Mouse (Mus musculus) heart, adult 11 months (tissue): Measurements from ENCODE around the gene Zfp652.

Source experiments
- DNase-seq: peaks from one replicate; pipeline ENCODE4 v3.0.0; 2022

Zfp652 gene

DNA sequence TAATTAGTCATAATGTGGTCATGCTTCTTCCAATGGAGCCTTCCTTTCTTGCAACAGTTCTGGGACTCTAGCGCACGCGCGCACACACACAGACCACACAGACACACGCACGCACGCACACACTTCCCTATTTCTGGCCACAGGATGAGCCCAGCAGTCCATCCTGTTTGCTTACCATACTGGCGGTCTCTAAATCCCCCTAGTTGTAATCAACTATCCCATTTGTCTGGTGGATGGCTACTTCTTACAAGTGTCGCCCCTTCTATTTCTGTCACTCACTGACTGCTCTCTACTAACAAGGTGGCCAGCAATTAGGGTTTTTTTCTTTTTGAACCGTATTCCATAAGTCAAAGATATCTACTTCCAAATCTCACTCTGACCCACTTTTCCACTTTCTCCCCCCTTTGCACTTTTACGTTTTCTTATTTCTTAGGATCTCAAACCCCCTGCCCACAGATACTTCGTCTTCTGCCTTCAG lies 349 bp upstream of the Zfp652 start:
- peak; percentile 94 for DNase-seq

DNA sequence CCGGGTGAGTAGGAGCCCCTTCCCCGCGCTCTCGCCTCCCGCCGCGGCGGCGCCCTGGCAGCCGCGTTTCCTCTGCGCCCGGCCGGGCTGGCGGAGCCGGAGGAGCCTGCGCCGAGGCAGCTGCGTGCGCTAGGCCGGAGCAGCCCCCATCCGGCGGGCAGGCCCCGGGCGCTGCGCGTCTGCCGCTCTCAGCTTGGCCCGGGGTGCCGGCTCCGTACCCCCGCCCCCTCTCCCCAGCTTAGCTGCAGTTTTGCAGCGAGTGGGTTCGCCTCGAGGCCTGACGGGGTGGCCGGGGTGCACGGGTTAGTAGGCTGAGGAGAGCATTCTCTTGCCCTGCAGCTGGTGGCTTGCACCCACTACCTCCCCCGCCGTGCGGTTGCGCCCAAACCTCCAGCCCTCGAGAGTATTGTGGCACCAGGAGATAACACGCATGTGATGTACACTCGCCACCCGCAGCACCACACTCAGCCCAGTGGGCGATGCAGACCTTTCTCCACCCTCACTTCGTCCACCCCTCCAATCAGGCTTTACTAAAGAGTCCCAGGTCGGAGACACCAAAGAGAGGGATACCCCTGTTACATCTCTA lies 845 bp downstream of the Zfp652 start:
- peak; percentile 96 for DNase-seq

GRCm38 (mm10) chr11:95713811-95714241 lies 1.4 kb downstream of the Zfp652 start:
- DNase-seq: peak; percentile 90

GRCm38 (mm10) chr11:95714411-95714810 lies 1.9 kb downstream of the Zfp652 start:
- peak; percentile 80 for DNase-seq

DNA sequence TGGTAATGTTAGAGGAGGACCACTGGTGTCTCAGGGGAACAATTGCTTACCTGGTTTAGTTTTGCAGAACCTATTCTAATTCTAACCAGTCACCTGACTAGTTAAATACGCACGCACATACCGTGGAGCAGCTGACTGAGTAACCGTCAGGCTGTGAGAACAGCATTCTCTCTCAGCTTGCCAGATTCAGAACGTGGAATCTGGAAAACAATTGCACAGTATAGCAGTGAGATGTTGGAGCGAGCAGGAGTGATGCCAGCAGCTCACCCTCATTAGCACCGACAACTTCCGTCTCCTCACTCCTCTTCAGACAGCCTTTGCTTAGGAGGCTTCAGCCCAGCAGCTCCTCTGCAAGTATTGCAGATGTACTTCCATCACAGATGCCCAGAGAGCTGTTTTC lies 3.7 kb downstream of the Zfp652 start:
- DNase-seq: peak; percentile 62

- peak; percentile 57 for DNase-seq
Measured at GRCm38 (mm10) chr11:95719356-95719755, 6.9 kb downstream of the Zfp652 start.

DNA sequence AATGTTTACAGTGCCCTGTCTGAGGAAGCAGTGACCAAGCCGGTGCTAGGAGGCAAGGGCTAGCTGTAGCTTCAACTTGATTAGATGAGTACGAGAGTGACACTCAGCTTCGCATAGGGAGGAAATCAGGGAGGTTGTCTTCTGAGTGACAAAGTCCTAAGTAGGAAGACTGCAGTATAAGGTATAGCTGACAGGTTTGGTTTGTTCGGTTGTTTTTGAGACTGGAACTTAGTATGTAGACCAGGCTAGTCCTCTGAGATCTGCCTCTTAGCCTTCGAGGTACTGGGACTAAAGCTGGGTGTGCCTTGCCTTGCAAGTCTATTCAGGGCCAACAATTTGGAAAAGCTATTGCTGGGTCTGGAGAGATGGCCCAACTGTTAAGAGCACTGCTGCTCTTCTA lies 10.8 kb downstream of the Zfp652 start, which contains the start of gene B130006D01Rik:
Gene B130006D01Rik (plus strand): TSS at position 301 of the 400 bp plus-strand sequence.
- no peak for DNase-seq

DNA sequence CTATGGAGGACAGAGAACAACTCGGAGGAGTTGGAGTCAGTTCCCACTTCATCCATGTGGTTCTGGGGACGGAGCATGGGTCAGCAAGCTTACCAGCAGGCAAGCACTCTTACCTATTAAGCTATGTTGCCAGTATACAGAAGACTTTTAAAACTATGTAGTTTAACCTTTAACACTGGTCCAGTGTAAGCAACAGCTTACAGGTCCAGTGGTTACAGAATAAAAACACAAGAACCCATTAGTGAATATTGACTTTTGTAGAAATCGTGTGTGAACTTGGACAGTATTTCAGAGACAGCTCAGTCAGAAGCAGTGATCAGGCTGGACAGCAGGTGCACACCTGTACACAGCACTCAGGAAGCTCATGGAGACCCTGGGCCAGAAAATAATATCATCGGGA lies 12.0 kb downstream of the Zfp652 start:
- peak; percentile 83 for DNase-seq

GRCm38 (mm10) chr11:95726156-95726555 lies 13.7 kb downstream of the Zfp652 start:
- DNase-seq: peak; percentile 67

DNA sequence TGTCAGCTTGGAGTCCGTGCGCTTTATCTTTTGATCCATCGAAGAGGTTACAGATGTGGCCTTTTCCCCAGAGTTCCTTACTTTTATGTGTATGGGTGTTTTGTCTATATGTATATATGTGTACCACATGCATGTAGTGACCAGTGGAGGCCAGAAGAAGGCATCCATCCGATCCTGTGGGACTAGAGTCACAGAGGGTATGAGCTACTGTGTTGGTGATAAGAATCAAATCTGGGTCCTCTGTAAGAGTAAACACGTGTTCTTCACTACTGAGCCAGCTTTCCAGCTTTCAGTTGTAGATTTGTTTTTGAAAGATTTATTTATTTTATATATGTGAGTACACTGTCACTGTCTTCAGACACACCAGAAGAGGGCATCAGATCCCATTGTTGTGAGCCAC lies 15.5 kb downstream of the Zfp652 start:
- DNase-seq: peak; percentile 79

- peak; percentile 84 for DNase-seq
Measured at GRCm38 (mm10) chr11:95728916-95729907, 16.7 kb downstream of the Zfp652 start.

GRCm38 (mm10) chr11:95734485-95734884 lies 22.0 kb downstream of the Zfp652 start:
- no peak for DNase-seq

- DNase-seq: peak; percentile 92
Measured at GRCm38 (mm10) chr11:95737811-95738210, 25.3 kb downstream of the Zfp652 start.

- DNase-seq: peak; percentile 49
Measured at GRCm38 (mm10) chr11:95744521-95744920, 32.0 kb downstream of the Zfp652 start.

DNA sequence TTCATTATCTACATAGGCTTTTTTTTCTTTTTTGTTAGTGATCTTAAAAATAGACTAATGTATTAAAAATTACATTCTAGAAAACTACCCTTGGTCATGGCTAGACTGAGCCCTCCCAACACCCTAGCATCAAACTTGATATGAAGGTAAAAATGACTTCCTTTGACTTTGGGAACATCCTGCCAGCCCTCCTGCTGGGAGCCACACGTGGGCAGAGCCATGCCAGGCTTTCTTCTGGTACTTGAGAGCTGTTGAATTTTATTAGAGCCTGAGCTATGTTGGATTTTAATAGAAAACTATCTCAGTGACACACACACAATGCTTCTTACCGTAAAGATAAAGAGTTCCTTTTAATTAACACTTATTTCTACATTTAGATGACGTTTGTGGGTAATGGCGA lies 34.3 kb downstream of the Zfp652 start:
- peak; percentile 45 for DNase-seq

DNA sequence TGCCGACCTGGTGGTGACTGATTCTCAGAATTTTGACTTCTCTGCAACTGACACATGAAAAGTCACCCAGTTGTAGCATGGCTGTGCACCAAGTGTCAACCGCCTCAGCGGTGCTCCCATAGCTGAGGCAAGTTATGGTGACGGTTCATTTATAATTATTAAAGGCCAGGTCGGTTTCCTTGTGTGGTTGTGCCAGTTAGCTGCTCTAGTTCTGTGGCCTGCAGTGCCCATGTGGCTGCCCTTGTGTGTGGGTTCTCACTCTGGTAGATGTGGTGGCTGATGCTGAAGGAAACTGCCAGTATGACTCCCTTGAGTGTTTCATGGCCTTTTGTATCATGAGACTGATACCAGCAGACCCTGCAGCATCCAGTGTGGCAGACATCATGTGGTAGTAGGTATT lies 35.9 kb downstream of the Zfp652 start:
- peak; percentile 80 for DNase-seq

GRCm38 (mm10) chr11:95749619-95750018 lies 37.1 kb downstream of the Zfp652 start:
- peak; percentile 92 for DNase-seq

- DNase-seq: peak; percentile 92
Measured at GRCm38 (mm10) chr11:95750995-95751394, 38.5 kb downstream of the Zfp652 start.

- peak; percentile 12 for DNase-seq
Measured at GRCm38 (mm10) chr11:95755137-95755536, 42.7 kb downstream of the Zfp652 start.

- peak; percentile 72 for DNase-seq
Measured at GRCm38 (mm10) chr11:95760521-95760920, 48.0 kb downstream of the Zfp652 start.

DNA sequence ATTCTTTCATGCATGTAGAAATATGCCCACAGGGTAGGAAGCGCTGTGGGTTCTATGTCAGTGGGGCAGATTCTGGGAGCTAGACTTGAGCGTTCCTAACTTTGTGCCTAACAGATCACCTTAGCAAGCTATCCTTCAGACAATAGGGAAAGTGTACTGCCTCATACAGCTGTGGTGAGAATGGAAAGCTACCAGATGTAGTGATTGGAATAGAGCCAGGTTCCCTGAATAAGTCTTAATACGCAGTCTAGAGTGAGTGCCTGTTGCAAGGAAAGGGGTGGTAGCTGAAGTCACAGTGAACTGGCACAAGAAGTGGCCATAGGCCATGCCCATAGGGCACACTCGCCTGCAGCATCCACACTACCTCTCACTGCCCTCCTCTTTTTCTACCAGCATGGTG lies 50.5 kb downstream of the Zfp652 start:
- DNase-seq: peak; percentile 67

GRCm38 (mm10) chr11:95764806-95765205 lies 52.3 kb downstream of the Zfp652 start:
- peak; percentile 78 for DNase-seq

GRCm38 (mm10) chr11:95765334-95765733 lies 52.9 kb downstream of the Zfp652 start:
- DNase-seq: no peak

DNA sequence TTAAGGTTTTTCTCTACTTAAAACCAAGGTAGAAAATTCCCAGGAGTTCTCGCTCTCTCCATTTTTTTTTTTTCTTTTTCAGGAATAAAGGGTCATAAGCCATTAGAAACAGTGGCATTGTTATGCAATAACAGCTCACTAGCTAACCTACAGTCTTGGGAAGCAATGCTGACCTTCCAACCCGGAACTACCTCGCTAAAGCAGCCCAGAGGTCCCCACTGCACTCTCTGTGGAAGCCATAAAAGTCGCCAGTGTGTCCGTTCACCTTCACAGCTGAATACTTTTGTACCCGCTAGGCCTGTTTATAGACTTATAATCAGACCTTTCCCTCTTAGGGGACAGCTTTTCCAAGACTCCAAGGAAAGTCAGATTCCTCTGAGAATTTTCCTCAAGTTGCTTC lies 55.8 kb downstream of the Zfp652 start:
- no peak for DNase-seq
